8 mouse cellular contexts compared by ENCODE assay signal in genomic region chr10:59894251-59895160, GRCm38 (mm10). TPM values are rescaled to one million over a fixed set of nuclear protein-coding genes. Genes with fewer than 3 reads are reported as not detected.
DNase-seq lines count a peak whose midpoint lies in the region; ATAC-seq lines count a peak whose summit lies in the region.

No protein-coding gene starts in this region.

- peak overlapping the region; percentile 4; the same call in 1 of the 2 replicates for H3K27ac ChIP-seq in forebrain, embryonic 11.5 days (ENCODE audit: low read depth, low read length)
- H3K27ac ChIP-seq in midbrain, embryonic 11.5 days (ENCODE audit: low read depth, low read length): no peak overlapping the region

- H3K9me3 ChIP-seq in forebrain, embryonic 11.5 days (ENCODE audit: control insufficient read depth, low read length): no peaks in the 10 kb centered on the region
- no peaks in the 10 kb centered on the region for H3K9me3 ChIP-seq in midbrain, embryonic 11.5 days (ENCODE audit: control insufficient read depth, low read length)

- peak; percentile 95 for DNase-seq in MN1 (ENCODE audit: low spot score)
- DNase-seq in brain, adult 2 months (ENCODE audit: low read depth, low spot score): peak; percentile 93
- DNase-seq in forebrain, embryonic 11.5 days (ENCODE audit: low spot score): peak; percentile 93
- DNase-seq in left cerebral cortex, postnatal 14 days (ENCODE audit: low spot score in 2 of 2): peak; percentile 85 to 86
- DNase-seq in midbrain, embryonic 11.5 days (ENCODE audit: low spot score, missing footprints): peak; percentile 98
- peak; percentile 79 for DNase-seq in skeletal muscle tissue, adult 2 months (ENCODE audit: low read depth, low spot score)

- H3K36me3 ChIP-seq in forebrain, embryonic 11.5 days (ENCODE audit: control insufficient read depth, insufficient read depth, low read length): peaks cover 5% of the 10 kb centered on the region; the same call in 1 of the 2 replicates
- peaks cover 4% of the 10 kb centered on the region; the same call in 1 of the 2 replicates for H3K36me3 ChIP-seq in midbrain, embryonic 11.5 days (ENCODE audit: control insufficient read depth, insufficient read depth, low read length)

- intact Hi-C loops in left cerebral cortex, postnatal 14 days (cut with DNase I): loop anchor here (1.0 to 10.0 kb wide), 7 partner anchors 56 to 350 kb away; partner anchors contain the start of genes Anapc16, Ascc1 and Spock2

- H3K4me3 ChIP-seq in forebrain, embryonic 11.5 days (ENCODE audit: low read depth, low read length): no peak overlapping the region
- H3K4me3 ChIP-seq in midbrain, embryonic 11.5 days (ENCODE audit: low read depth, low read length): no peak overlapping the region

- H3K9ac ChIP-seq in forebrain, embryonic 11.5 days (ENCODE audit: low read length): no peak overlapping the region
- peak overlapping the region; percentile 18; the same call in 1 of the 2 replicates for H3K9ac ChIP-seq in midbrain, embryonic 11.5 days (ENCODE audit: low read length)

- H3K27me3 ChIP-seq in forebrain, embryonic 11.5 days (ENCODE audit: control insufficient read depth, insufficient read depth, low read length): no peaks in the 10 kb centered on the region
- no peaks in the 10 kb centered on the region for H3K27me3 ChIP-seq in midbrain, embryonic 11.5 days (ENCODE audit: control insufficient read depth, insufficient read depth, low read length)

- no peak for ATAC-seq in forebrain, embryonic 11.5 days (replicated peaks; ENCODE audit: low FRiP score)
- ATAC-seq in hematopoietic stem cell, adult 5-6 weeks (replicated peaks in 1 of 2; ENCODE audit: insufficient read depth in 1 of 2, low FRiP score in 2 of 2, low TSS enrichment in 1 of 2, low read depth in 1 of 2, poor library complexity in 2 of 2, severe bottlenecking in 2 of 2): peak; percentile 29 to 38; a peak in 3 of 4 replicates
- no peak for ATAC-seq in midbrain, embryonic 11.5 days (ENCODE audit: low FRiP score)
- no peak for ATAC-seq in inflammation-experienced regulatory T-cells, adult 6 months

- H3K4me1 ChIP-seq in forebrain, embryonic 11.5 days (replicated peaks; ENCODE audit: control insufficient read depth, insufficient read depth, low read length): peaks cover 34% of the 10 kb centered on the region
- H3K4me1 ChIP-seq in midbrain, embryonic 11.5 days (ENCODE audit: control insufficient read depth, insufficient read depth, low read length): peaks cover 37% of the 10 kb centered on the region

- H3K4me2 ChIP-seq in forebrain, embryonic 11.5 days (ENCODE audit: low read depth, low read length, severe bottlenecking): no peak overlapping the region
- H3K4me2 ChIP-seq in midbrain, embryonic 11.5 days: no peak overlapping the region

- WGBS in forebrain, embryonic 11.5 days: 82% methylated on average over 25 of the region's 25 CpGs
- 77% methylated on average over 25 of the region's 25 CpGs for WGBS in midbrain, embryonic 11.5 days

RNA-seq across cellular contexts. Expression of gene Dnajb12, which starts 15.2 kb away (rescaled TPM):
- 25.3 and 26.5 TPM in 2 replicates for polyA plus RNA-seq in forebrain, embryonic 11.5 days (2014; fragmentation: Nextera tagmentation; extraction: Ambion mirVana)
- 24.3 and 26.6 TPM in 2 replicates for total RNA-seq in hematopoietic stem cell, adult 5-6 weeks (2017)
- total RNA-seq in left cerebral cortex, postnatal 14 days (2021): 10 to 100 TPM; 46.3 to 50.6 TPM
- 21.0 and 22.4 TPM in 2 replicates for polyA plus RNA-seq in midbrain, embryonic 11.5 days (2014; fragmentation: Nextera tagmentation; extraction: Ambion mirVana)
- 10 to 100 TPM; 15.7 to 18.1 (median 17.4) TPM for polyA plus RNA-seq in inflammation-experienced regulatory T-cells, adult 6 months (2017; shearing (Covaris generic))

RNA-seq across cellular contexts. Expression of gene Ddit4, which starts 57.1 kb away (rescaled TPM):
- polyA plus RNA-seq in forebrain, embryonic 11.5 days (2014; fragmentation: Nextera tagmentation; extraction: Ambion mirVana): 7.4 and 9.5 TPM in 2 replicates
- total RNA-seq in hematopoietic stem cell, adult 5-6 weeks (2017): 2.5 and 7.9 TPM in 2 replicates
- total RNA-seq in left cerebral cortex, postnatal 14 days (2021): 10 to 100 TPM; 52.5 to 76.3 TPM
- 4.1 and 4.5 TPM in 2 replicates for polyA plus RNA-seq in midbrain, embryonic 11.5 days (2014; fragmentation: Nextera tagmentation; extraction: Ambion mirVana)
- polyA plus RNA-seq in inflammation-experienced regulatory T-cells, adult 6 months (2017; shearing (Covaris generic)): 10 to 100 TPM; 11.5 to 25.9 (median 14.4) TPM

Comparison
In these comparisons a context has a peak if more than half of its experiments do, and no peak if none do; other contexts are left out.
1. ATAC-seq: peak in hematopoietic stem cell, adult 5-6 weeks (2 of 2); none in forebrain, embryonic 11.5 days (single experiment), midbrain, embryonic 11.5 days (single experiment) and inflammation-experienced regulatory T-cells, adult 6 months (single experiment).
2. Peak in every context shown above with its lines, with median percentiles within 50 percentile points of each other: DNase-seq.